Mouse (Mus musculus) adrenal gland, adult 18-20 months (tissue): Measurements from ENCODE around the gene Pcca. TPM values are rescaled to one million over a fixed set of nuclear protein-coding genes. Genes with fewer than 3 reads are reported as not detected.

ENCODE experiments used
- DNase-seq, 2 experiments: peaks; one replicate each; pipeline ENCODE4 v3.0.0; 2021 to 2022; ENCODE audit warnings: low spot score in 2 of 2
- total RNA-seq, 2 experiments: library from RNA; stranded (reverse); gene quantifications; 1 replicate in 1 of 2; 2 replicates in 1 of 2; pipeline ENCODE4 v1.2.3; 2021

Gene Pcca
- total RNA-seq, 2 experiments from 2014 or later, result 157 to 179 TPM

DNA sequence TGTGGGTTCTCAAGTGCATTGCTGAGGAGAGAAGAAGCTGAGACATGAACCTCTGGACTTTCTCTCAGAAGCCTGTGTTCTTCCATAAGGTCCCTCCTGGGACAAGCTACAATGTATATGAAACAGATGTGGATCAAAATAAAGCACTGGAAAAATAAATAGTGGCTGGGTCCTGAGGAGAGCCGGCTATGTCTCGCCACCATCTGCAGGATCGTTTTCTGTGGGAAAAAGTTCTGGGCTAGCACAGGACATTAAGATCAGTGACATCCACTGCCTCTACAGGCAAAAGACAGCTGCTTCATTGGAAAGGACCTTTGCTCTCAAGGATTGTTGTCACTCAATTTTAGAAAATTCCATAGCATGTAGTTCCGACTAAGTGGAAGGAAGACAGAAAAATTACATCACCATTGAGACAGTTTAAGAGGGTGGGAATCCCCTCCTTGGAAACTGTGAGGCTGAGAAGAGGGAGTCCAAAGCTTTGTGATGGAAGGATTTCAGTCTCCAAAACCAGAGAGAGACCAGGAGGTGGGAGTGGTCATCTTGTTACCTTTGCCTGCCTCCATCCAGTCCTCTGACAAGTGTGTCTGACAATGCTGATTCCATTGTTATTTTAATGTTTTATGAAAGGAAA, 196.9 kb downstream of the Pcca start:
- no peak for DNase-seq

GRCm38 (mm10) chr14:122736806-122737205, 202.7 kb downstream of the Pcca start:
- DNase-seq, result no peak

DNA sequence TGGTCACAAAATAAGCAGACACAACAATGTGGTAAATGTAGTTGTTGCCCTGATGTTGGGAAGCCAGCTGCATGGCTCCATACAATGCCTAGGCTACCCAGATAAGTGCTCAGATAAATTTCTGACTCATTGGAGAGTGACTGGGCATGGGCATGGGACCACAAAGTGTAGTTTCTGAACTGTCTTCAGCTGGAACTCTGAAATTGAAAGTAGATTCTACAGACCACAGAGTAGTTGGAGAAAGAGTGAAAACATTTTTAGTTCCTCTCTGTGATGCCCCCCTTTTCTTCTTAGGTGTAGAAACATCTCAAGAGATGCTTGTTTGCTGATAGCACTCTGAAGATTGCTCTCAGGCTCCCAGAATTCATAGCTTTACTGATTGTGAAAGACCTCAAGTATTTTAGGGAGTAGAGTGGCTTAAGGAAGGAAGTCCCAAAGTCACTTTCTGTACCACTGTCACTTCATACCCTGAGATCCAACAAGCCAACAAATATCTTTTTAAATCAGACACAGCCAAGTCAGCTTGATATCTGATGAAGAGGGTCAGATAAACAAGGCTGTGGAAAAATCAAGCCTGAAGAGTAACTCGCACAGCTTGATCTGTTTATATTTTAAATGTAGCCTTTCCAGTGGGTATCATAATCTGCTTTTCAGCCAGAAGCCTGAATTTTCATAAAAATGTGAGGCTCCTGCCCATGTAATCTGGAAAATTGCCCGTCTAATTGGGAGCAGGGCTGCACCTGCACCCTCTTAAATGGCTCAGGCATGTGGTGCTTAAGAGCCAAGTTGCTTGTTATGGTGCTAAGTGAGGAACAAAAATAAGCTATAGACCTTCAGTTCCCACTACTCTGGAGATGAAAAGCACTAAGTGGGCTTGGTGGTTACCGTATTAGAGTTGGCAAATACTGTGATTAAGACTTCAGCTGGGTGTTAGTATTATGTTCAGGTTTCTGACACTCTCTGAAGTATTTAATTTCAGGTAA, 214.0 kb downstream of the Pcca start:
- no peak for DNase-seq

- DNase-seq, result no peak
Measured at GRCm38 (mm10) chr14:122751552-122751951, 217.4 kb downstream of the Pcca start.

- no peak for DNase-seq
Measured at GRCm38 (mm10) chr14:122753278-122753677, 219.2 kb downstream of the Pcca start.

DNA sequence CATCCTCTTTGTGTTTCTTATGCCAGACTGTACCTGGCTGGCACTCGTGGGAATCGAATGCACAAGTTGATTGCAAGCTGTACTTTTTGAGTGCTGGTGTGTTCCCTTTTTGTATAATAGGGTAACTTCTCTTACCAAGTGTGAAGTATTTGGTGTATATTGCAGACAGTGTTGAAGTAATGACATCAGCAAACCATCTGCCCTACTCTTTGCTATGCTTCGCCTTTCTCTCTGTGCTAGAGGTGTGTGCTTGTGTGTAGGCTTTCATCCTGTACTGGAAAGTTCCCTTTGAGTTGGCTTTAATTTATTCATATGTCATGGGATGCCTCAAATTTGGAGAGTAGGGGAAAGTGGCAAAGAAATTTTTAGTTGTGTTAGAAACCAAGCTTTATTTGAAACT, 220.2 kb downstream of the Pcca start:
- no peak for DNase-seq

DNA sequence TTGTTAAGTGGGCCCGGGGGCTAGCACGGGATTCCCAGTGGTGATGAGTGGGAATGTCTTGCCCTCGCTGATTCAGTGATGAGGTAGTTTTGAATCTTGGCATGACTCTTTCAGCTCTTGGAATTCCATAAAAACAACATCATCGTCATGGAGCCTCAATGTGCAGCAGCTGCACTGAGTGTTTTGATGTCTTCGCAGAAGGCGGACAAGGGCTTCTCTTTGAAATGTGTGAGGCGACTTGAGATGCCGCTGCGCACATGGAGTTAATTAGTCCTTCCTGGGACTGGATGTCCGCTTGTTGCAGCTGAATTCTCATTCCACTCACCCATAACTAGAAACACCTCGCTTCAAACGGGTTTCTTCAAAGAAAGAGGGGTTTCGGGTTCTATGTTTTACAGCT, 221.4 kb downstream of the Pcca start:
- DNase-seq, result no peak

- DNase-seq, result no peak
Measured at GRCm38 (mm10) chr14:122756671-122757070, 222.5 kb downstream of the Pcca start.

DNA sequence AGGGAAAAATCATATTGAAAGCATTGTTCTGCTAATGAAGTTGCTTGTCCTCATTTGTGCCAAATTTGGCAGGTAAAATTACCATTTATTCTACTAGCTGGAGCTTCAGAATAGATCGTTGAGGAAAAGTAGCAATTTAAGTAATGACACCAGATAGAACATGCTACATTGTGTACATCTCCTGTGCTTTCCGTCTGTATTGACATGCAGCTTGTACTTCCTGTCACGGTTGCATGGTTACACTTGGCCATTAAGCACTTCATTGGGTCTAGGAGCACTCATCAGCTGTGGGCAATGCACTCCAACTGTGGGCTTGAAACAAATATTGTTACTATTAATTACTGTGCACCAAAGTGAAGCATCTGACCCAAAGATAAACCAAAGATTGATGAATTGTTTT, 225.8 kb downstream of the Pcca start:
- no peak for DNase-seq

GRCm38 (mm10) chr14:122760803-122761202, 226.7 kb downstream of the Pcca start:
- DNase-seq, result no peak

- no peak for DNase-seq
Measured at GRCm38 (mm10) chr14:122762603-122763002, 228.5 kb downstream of the Pcca start.

- DNase-seq, result no peak
Measured at GRCm38 (mm10) chr14:122765951-122766350, 231.8 kb downstream of the Pcca start.

GRCm38 (mm10) chr14:122766448-122766847, 232.3 kb downstream of the Pcca start:
- DNase-seq, result no peak

GRCm38 (mm10) chr14:122784701-122785100, 250.6 kb downstream of the Pcca start:
- DNase-seq, result no peak

DNA sequence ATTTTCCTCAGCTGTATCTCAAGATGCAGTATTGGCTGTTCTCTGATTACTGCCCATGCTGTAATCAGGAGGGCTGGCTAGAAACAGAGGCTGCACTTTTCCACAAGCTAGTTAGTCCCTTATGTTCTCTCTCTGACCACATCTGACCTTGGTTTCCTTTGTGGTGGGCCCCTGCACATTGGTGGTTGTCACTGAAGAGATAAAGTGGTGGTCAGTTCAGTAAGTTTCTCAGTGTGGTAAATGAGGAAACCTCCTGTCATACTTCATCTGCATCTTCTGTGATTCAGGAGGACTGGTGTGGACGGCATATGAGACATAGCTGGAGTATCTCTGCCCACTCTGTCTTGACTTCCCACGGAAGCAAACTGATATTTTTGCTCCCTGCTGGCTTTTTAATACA, 254.1 kb downstream of the Pcca start:
- DNase-seq, result no peak

DNA sequence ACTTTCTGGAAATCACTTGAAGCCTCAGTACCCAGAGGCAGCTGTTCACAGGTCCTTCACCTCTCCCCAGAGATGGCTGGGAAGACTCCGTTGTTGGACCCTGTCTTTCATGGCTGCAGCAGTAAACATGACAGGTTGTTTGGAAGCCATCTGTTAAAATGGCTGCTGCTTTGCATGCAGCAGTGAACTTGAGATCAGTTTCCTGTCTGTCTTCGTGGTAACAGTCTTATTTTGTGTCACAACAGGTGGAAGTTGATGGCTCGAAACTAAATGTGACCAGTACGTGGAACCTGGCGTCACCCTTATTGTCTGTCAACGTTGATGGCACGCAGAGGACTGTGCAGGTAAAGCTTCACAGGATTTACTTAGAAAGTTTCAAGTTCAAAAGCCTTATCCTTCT, 256.0 kb downstream of the Pcca start:
- no peak for DNase-seq

- DNase-seq, result no peak
Measured at GRCm38 (mm10) chr14:122793368-122793767, 259.2 kb downstream of the Pcca start.

DNA sequence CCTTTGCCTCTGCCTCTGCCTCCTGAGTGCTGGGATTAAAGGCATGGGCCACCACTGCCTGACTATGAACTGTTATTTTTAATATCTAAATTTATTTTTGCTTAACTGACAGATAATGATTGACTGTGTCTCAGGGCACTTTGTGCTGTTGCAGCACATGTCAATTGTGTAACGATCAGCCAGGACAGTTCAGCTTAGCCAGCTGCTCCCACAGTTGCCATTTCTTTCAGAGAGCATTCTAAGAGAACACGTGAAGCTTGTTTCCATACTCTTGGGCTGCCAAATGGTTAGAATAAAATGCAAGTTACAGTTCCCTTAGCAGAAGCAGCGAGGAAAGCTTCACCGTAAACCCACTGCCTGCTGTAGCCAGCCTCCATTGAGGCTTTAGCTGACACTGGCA, 266.2 kb downstream of the Pcca start:
- no peak for DNase-seq

DNA sequence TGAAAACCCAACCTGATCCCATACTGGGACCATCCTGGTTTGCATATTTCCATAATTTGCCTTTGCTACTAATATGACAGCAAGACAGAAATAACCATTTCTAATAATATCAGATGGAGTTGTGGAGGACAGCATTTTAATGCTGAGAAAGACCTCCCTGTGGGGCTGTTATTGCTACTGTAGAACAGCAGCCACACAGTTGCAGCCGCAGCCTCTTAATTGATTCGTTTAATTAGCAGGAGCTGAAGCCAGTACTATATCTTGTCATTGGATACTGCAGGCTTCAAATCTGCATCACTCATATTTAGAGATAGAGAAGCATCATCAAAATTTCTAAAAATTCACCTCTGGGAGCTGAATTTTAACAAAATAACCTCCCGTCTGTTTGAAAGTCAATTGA, 286.9 kb downstream of the Pcca start:
- DNase-seq, result no peak

DNA sequence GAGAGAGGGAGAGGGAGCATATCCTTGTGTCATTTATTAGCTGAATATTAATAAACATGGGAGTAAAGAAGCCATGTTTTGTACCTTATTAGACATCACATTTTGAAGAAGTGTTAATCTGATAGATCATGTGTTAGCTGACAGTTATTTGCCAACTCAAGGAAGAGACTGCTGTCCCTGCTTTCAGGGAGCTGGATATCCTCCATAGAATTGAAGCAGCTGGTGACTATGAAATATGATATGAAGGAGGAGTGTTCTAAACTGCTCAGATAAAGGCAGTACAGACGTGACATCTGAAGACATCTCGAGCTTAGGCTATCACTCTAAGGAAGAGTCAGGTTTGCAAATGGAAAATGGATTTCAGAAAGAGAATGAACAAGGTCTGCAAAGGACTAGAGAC, 289.7 kb downstream of the Pcca start:
- no peak for DNase-seq

GRCm38 (mm10) chr14:122825464-122825863, 291.3 kb downstream of the Pcca start:
- no peak for DNase-seq

- no peak for DNase-seq
Measured at GRCm38 (mm10) chr14:122830433-122830832, 296.3 kb downstream of the Pcca start.
